ENCODE assay signal across 8 mouse cellular contexts in the genomic region with DNA sequence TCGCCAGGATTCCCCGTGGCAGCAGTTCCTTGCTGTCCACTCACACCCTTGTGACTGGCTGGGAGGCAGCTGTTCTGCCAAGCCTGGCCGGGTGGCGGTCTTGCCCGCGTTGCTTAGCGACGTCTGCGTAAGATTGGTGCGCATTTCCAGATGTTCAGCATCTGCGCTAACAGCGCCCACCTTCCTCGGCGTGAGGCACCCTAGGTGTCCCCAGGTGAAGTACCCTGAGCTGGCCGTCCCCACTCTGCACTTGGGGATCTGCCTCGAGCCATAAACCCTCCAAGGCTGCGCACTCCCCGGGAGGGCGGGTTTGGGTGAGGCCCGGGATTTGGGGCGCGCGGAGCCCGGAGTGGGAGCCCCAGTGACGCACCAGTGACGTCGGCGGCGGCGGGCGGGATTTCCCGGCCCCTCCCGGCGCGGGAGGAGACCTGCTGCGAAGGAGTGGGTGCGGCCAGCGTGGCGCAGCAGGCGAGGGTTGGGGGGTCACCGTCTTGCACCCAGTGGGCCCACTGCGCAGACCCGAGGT. TPM values are rescaled to one million over a fixed set of nuclear protein-coding genes. Genes with fewer than 3 reads are reported as not detected.
A peak's percentile ranks its signal among the peaks of the same experiment; 100 is the strongest.
DNase-seq lines count a peak whose midpoint lies in the region; ATAC-seq lines count a peak whose summit lies in the region.

Gene Gng4, plus strand, starts transcription at position 166 of the 526 bp plus-strand sequence.

- H3K27me3 ChIP-seq in forebrain, embryonic 11.5 days (ENCODE audit: control insufficient read depth, insufficient read depth, low read length) = peaks cover 24% of the 10 kb centered on the region
- H3K27me3 ChIP-seq in neural tube, embryonic 13.5 days = peaks cover 51% of the 10 kb centered on the region

- peak within 1 kb of the TSS; percentile 52 for H3K4me3 ChIP-seq in forebrain, embryonic 11.5 days (ENCODE audit: low read depth, low read length)
- H3K4me3 ChIP-seq in neural tube, embryonic 13.5 days = peak within 1 kb of the TSS; percentile 64

- peak; percentile 74 for DNase-seq in adrenal gland, postnatal 10 days
- peak; percentile 72 for DNase-seq in forebrain, embryonic 11.5 days (ENCODE audit: low spot score)
- peak; percentile 29 for DNase-seq in heart, postnatal 10 days
- peak; percentile 48 to 65 for DNase-seq in layer of hippocampus, adult 8-10 months (ENCODE audit: low spot score in 2 of 2)
- DNase-seq in lung, adult 18-20 months = peak; percentile 33 to 48
- DNase-seq in thymus, postnatal 14 days = peak; percentile 78

- peak within 1 kb of the TSS; percentile 95 for H3K4me2 ChIP-seq in forebrain, embryonic 11.5 days (ENCODE audit: low read depth, low read length, severe bottlenecking)
- peak within 1 kb of the TSS; percentile 91 for H3K4me2 ChIP-seq in neural tube, embryonic 13.5 days

- intact Hi-C loops in heart, postnatal 10 days (cut with DNase I) = no loop called here

- H3K9ac ChIP-seq in forebrain, embryonic 11.5 days (ENCODE audit: low read length) = peak within 1 kb of the TSS; percentile 41
- H3K9ac ChIP-seq in neural tube, embryonic 13.5 days = peak within 1 kb of the TSS; percentile 75

- H3K4me1 ChIP-seq in forebrain, embryonic 11.5 days (replicated peaks; ENCODE audit: control insufficient read depth, insufficient read depth, low read length) = peaks cover 3% of the 10 kb centered on the region
- peaks cover 34% of the 10 kb centered on the region for H3K4me1 ChIP-seq in neural tube, embryonic 13.5 days (replicated peaks)

- no peaks in the 10 kb centered on the region for H3K9me3 ChIP-seq in forebrain, embryonic 11.5 days (ENCODE audit: control insufficient read depth, low read length)
- H3K9me3 ChIP-seq in neural tube, embryonic 13.5 days = no peaks in the 10 kb centered on the region

- WGBS in forebrain, embryonic 11.5 days = under 1% methylated on average over 41 of the region's 43 CpGs
- 1% methylated on average over 43 of the region's 43 CpGs for WGBS in neural tube, embryonic 13.5 days

- no peaks in the 10 kb centered on the region for H3K36me3 ChIP-seq in forebrain, embryonic 11.5 days (ENCODE audit: control insufficient read depth, insufficient read depth, low read length)
- no peaks in the 10 kb centered on the region for H3K36me3 ChIP-seq in neural tube, embryonic 13.5 days

- peak; percentile 47 for ATAC-seq in CD4-positive, CD25-positive, alpha-beta regulatory T cell, adult 4 months
- ATAC-seq in forebrain, embryonic 11.5 days (replicated peaks; ENCODE audit: low FRiP score) = peak; percentile 64
- peak; percentile 75 for ATAC-seq in neural tube, embryonic 13.5 days (ENCODE audit: low read depth)

- H3K27ac ChIP-seq in forebrain, embryonic 11.5 days (ENCODE audit: low read depth, low read length) = no peak within 1 kb of the TSS
- H3K27ac ChIP-seq in neural tube, embryonic 13.5 days (replicated peaks) = no peak within 1 kb of the TSS

RNA-seq across cellular contexts. Expression of gene Gng4, which starts in this region (rescaled TPM):
- polyA plus RNA-seq in CD4-positive, CD25-positive, alpha-beta regulatory T cell, adult 4 months (2017; shearing (Covaris generic)) = under 1 TPM in 1 of 2 experiments, not detected in 1; 0.39 TPM
- 10 to 100 TPM; 10.3 to 19.0 TPM for total RNA-seq in adrenal gland, postnatal 10 days (2021)
- polyA plus RNA-seq in forebrain, embryonic 11.5 days (2014; fragmentation: Nextera tagmentation; extraction: Ambion mirVana) = 1.7 TPM in 2 replicates
- under 1 TPM; 0.25 to 0.62 TPM for total RNA-seq in heart, postnatal 10 days (2021)
- 10 to 100 TPM; 18.1 to 33.2 (median 25.4) TPM for total RNA-seq in layer of hippocampus, adult 8-10 months (2022)
- polyA plus RNA-seq in neural tube, embryonic 13.5 days (2015; fragmentation: Nextera tagmentation; extraction: Ambion mirVana) = 20.5 and 21.0 TPM in 2 replicates

Comparison
In these comparisons a context has a peak if more than half of its experiments do, and no peak if none do; other contexts are left out.
1. RNA of gene Gng4 (total RNA-seq): 18.1 to 33.2 TPM in layer of hippocampus, adult 8-10 months and 10.3 to 19.0 TPM in adrenal gland, postnatal 10 days; 0.25 to 0.62 TPM in heart, postnatal 10 days; every median in the first group is over 4 times any median in the second.
2. Peak in ATAC-seq in CD4-positive, CD25-positive, alpha-beta regulatory T cell, adult 4 months; RNA of the gene not detected or under 1 TPM.
3. Peak in DNase-seq in heart, postnatal 10 days; RNA of the gene not detected or under 1 TPM.
4. Peak in every context shown above with its lines, with median percentiles within 50 percentile points of each other: ATAC-seq and DNase-seq.